In genomic region chr4:33072526-33073161, GRCm38 (mm10) we compare ENCODE assay signal across 9 mouse cellular contexts. TPM values are rescaled to one million over a fixed set of nuclear protein-coding genes. Genes with fewer than 3 reads are reported as not detected.
DNase-seq lines count a peak whose midpoint lies in the region; ATAC-seq lines count a peak whose summit lies in the region.
"Had no signal": no experiment of that assay in that cellular context is flagged by ENCODE, and none has a peak within 500 bp of the region (broad histone marks: within the 10 kb centered on the region; RNA-seq: fewer than 3 reads in every experiment).

No protein-coding gene starts in this region.

- peak overlapping the region; percentile 45; the same call in 1 of the 2 replicates for H3K27ac ChIP-seq in forebrain, embryonic 10.5 days
- no peak overlapping the region for H3K27ac ChIP-seq in forebrain, embryonic 13.5 days
- H3K27ac ChIP-seq in forebrain, embryonic 12.5 days, result no peak overlapping the region

- no peaks in the 10 kb centered on the region for H3K9me3 ChIP-seq in forebrain, embryonic 10.5 days
- H3K9me3 ChIP-seq in forebrain, embryonic 13.5 days (replicated peaks), result no peaks in the 10 kb centered on the region
- no peaks in the 10 kb centered on the region for H3K9me3 ChIP-seq in forebrain, embryonic 12.5 days

- ATAC-seq in forebrain, embryonic 13.5 days, result no peak
- ATAC-seq in megakaryocyte-erythroid progenitor cell, adult 5-6 weeks (replicated peaks; ENCODE audit: low FRiP score, low TSS enrichment, poor library complexity, severe bottlenecking), result peak; percentile 64
- no peak for ATAC-seq in forebrain, embryonic 12.5 days (ENCODE audit: low FRiP score)

- peaks cover 13% of the 10 kb centered on the region for H3K4me1 ChIP-seq in forebrain, embryonic 10.5 days
- 0 out of 2 replicates have a peak, but pooled peaks cover 5% of the 10 kb centered on the region for H3K4me1 ChIP-seq in forebrain, embryonic 13.5 days
- peaks cover 8% of the 10 kb centered on the region; the same call in 1 of the 2 replicates for H3K4me1 ChIP-seq in forebrain, embryonic 12.5 days

- H3K36me3 ChIP-seq in forebrain, embryonic 10.5 days (replicated peaks), result no peaks in the 10 kb centered on the region
- H3K36me3 ChIP-seq in forebrain, embryonic 13.5 days (ENCODE audit: poor library complexity, severe bottlenecking), result no peaks in the 10 kb centered on the region
- H3K36me3 ChIP-seq in forebrain, embryonic 12.5 days (replicated peaks), result no peaks in the 10 kb centered on the region

- H3K27me3 ChIP-seq in forebrain, embryonic 10.5 days (ENCODE audit: poor library complexity, severe bottlenecking), result no peaks in the 10 kb centered on the region
- no peaks in the 10 kb centered on the region for H3K27me3 ChIP-seq in forebrain, embryonic 13.5 days
- H3K27me3 ChIP-seq in forebrain, embryonic 12.5 days, result peaks cover 3% of the 10 kb centered on the region; the same call in 1 of the 2 replicates

- H3K4me2 ChIP-seq in forebrain, embryonic 13.5 days, result no peak overlapping the region
- H3K4me2 ChIP-seq in forebrain, embryonic 12.5 days, result no peak overlapping the region

- no peak overlapping the region for H3K4me3 ChIP-seq in forebrain, embryonic 10.5 days
- no peak overlapping the region for H3K4me3 ChIP-seq in forebrain, embryonic 13.5 days
- H3K4me3 ChIP-seq in forebrain, embryonic 12.5 days (replicated peaks), result no peak overlapping the region

- WGBS in forebrain, embryonic 10.5 days, result 58% methylated on average over 11 of the region's 11 CpGs
- WGBS in forebrain, embryonic 13.5 days, result 46% methylated on average over 11 of the region's 11 CpGs
- 51% methylated on average over 11 of the region's 11 CpGs for WGBS in forebrain, embryonic 12.5 days

- no peak overlapping the region for H3K9ac ChIP-seq in forebrain, embryonic 13.5 days
- H3K9ac ChIP-seq in forebrain, embryonic 12.5 days, result no peak overlapping the region

- DNase-seq in forebrain, embryonic 10.5 days (ENCODE audit: extremely low spot score, low spot score), result no peak
- peak; percentile 23 for DNase-seq in c-Kit-positive CD71-positive TER-119-negative erythroid progenitor cells, embryonic 14.5 days (ENCODE audit: low read depth)
- peak; percentile 81 for DNase-seq in spleen, postnatal 36 days (ENCODE audit: low spot score in 2 of 2)
- DNase-seq in right cerebral cortex, postnatal 36 days (ENCODE audit: low spot score in 2 of 2), result no peak
- no peak for DNase-seq in right cerebral cortex, postnatal 4 days

RNA-seq across cellular contexts. Expression of gene Gabrr2, which starts 9.8 kb away (rescaled TPM):
- 0.16 and 0.61 TPM in 2 replicates for polyA plus RNA-seq in forebrain, embryonic 10.5 days (2016; fragmentation: Nextera tagmentation; extraction: Ambion mirVana)
- polyA plus RNA-seq in forebrain, embryonic 13.5 days (2015; fragmentation: Nextera tagmentation; extraction: Ambion mirVana), result 0.48 and 0.69 TPM in 2 replicates
- total RNA-seq in megakaryocyte-erythroid progenitor cell, adult 5-6 weeks (2014; fragmentation: Nextera tagmentation), result 4.0 TPM in 1 of 2 replicates, not detected in the other
- not detected in 2 replicates for total RNA-seq in megakaryocyte-erythroid progenitor cell, adult 5-6 weeks (2017)
- polyA plus RNA-seq in forebrain, embryonic 12.5 days (2016; fragmentation: Nextera tagmentation; extraction: Ambion mirVana), result 0.32 and 0.55 TPM in 2 replicates
- polyA plus RNA-seq: neural tube, embryonic 11.5 days had no signal

RNA-seq across cellular contexts. Expression of gene Ube2j1, which starts 41.4 kb away (rescaled TPM):
- polyA plus RNA-seq in forebrain, embryonic 10.5 days (2016; fragmentation: Nextera tagmentation; extraction: Ambion mirVana), result 46.1 and 46.8 TPM in 2 replicates
- polyA plus RNA-seq in forebrain, embryonic 13.5 days (2015; fragmentation: Nextera tagmentation; extraction: Ambion mirVana), result 46.5 and 47.2 TPM in 2 replicates
- total RNA-seq in megakaryocyte-erythroid progenitor cell, adult 5-6 weeks (2014; fragmentation: Nextera tagmentation), result 37.2 and 51.3 TPM in 2 replicates
- 43.5 and 48.0 TPM in 2 replicates for total RNA-seq in megakaryocyte-erythroid progenitor cell, adult 5-6 weeks (2017)
- polyA plus RNA-seq in forebrain, embryonic 12.5 days (2016; fragmentation: Nextera tagmentation; extraction: Ambion mirVana), result 50.5 and 51.9 TPM in 2 replicates

RNA-seq across cellular contexts. Expression of gene Gabrr1, which starts 59.7 kb away (rescaled TPM):
- polyA plus RNA-seq in forebrain, embryonic 10.5 days (2016; fragmentation: Nextera tagmentation; extraction: Ambion mirVana), result 0.09 TPM in 1 of 2 replicates, not detected in the other
- polyA plus RNA-seq in forebrain, embryonic 13.5 days (2015; fragmentation: Nextera tagmentation; extraction: Ambion mirVana), result not detected in 2 replicates
- total RNA-seq in megakaryocyte-erythroid progenitor cell, adult 5-6 weeks (2014; fragmentation: Nextera tagmentation), result not detected in 2 replicates
- total RNA-seq in megakaryocyte-erythroid progenitor cell, adult 5-6 weeks (2017), result not detected in 2 replicates
- 0.13 TPM in 1 of 2 replicates, not detected in the other for polyA plus RNA-seq in forebrain, embryonic 12.5 days (2016; fragmentation: Nextera tagmentation; extraction: Ambion mirVana)
- polyA plus RNA-seq: neural tube, embryonic 11.5 days had no signal

Comparison
In these comparisons a context has a peak if more than half of its experiments do, and no peak if none do; other contexts are left out.
1. DNase-seq: peak in c-Kit-positive CD71-positive TER-119-negative erythroid progenitor cells, embryonic 14.5 days (single experiment) and spleen, postnatal 36 days (2 of 2); none in forebrain, embryonic 10.5 days (single experiment), right cerebral cortex, postnatal 36 days (0 of 2) and right cerebral cortex, postnatal 4 days (single experiment).